Mouse (Mus musculus): ENCODE measurements around the gene Hyou1.

GRCm38 (mm10) chr9:44352337-44352736 lies 27.0 kb upstream of the Hyou1 start:
- TF ChIP-seq CTCF (IDR thresholded peaks at IDR 0.05; ENCODE audit: control insufficient read depth, insufficient read depth, low read length) (no peak), POLR2A (IDR thresholded peaks at IDR 0.05; ENCODE audit: borderline replicate concordance, control insufficient read depth, low read depth, low read length) (no peak)

Measured in bone marrow, adult 2 months (tissue).